ENCODE assay signal across 27 mouse cellular contexts in the genomic region with DNA sequence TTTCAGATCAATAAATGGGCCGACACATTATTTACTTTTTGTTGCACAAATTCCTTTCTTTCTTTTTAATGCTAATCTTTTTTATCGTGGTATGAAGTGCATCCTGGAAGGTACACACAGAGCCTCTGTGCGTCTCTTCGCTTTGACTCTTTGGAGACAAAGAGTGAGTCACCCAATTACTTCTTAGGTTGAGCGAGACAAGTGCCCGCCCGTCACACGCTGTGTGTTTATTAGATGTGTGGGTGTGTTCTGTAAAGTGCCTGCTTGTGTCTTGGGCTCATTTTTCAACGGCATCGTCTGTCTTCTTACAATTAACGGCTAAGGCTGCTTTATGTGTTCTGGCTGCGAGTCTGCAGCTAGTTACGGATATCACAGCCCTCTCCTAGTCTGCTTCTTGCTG. TPM values are rescaled to one million over a fixed set of nuclear protein-coding genes. Genes with fewer than 3 reads are reported as not detected.
A peak's percentile ranks its signal among the peaks of the same experiment; 100 is the strongest.
DNase-seq lines count a peak whose midpoint lies in the region; ATAC-seq lines count a peak whose summit lies in the region.
"Had no signal": no experiment of that assay in that cellular context is flagged by ENCODE, and none has a peak within 500 bp of the region (broad histone marks: within the 10 kb centered on the region; RNA-seq: fewer than 3 reads in every experiment).

No protein-coding gene starts in this region.

- H3K4me1 ChIP-seq in forebrain, embryonic 12.5 days: no peaks in the 10 kb centered on the region
- peaks cover 5% of the 10 kb centered on the region for H3K4me1 ChIP-seq in forebrain, embryonic 10.5 days
- H3K4me1 ChIP-seq: embryonic facial prominence, embryonic 12.5 days; heart, embryonic 10.5 days; midbrain, embryonic 10.5 days had no signal

- 31% methylated on average over 13 of the region's 13 CpGs for WGBS in forebrain, embryonic 12.5 days
- WGBS in forebrain, embryonic 10.5 days: 85% methylated on average over 13 of the region's 13 CpGs

- no peak overlapping the region for H3K27ac ChIP-seq in forebrain, embryonic 12.5 days
- no peak overlapping the region for H3K27ac ChIP-seq in forebrain, embryonic 10.5 days
- H3K27ac ChIP-seq: embryonic facial prominence, embryonic 12.5 days; heart, embryonic 10.5 days; midbrain, embryonic 10.5 days had no signal

- H3K4me2 ChIP-seq in forebrain, embryonic 12.5 days: peak overlapping the region; percentile 15; the same call in 1 of the 2 replicates
- H3K4me2 ChIP-seq: embryonic facial prominence, embryonic 12.5 days; liver, embryonic 11.5 days; lung, embryonic 14.5 days had no signal

- no peak overlapping the region for H3K9ac ChIP-seq in forebrain, embryonic 12.5 days
- H3K9ac ChIP-seq: embryonic facial prominence, embryonic 12.5 days; lung, embryonic 14.5 days had no signal

- 0 out of 2 replicates have a peak, but pooled peaks cover 4% of the 10 kb centered on the region for H3K9me3 ChIP-seq in forebrain, embryonic 12.5 days
- H3K9me3 ChIP-seq in forebrain, embryonic 10.5 days: peaks cover 5% of the 10 kb centered on the region; the same call in 1 of the 2 replicates
- H3K9me3 ChIP-seq: embryonic facial prominence, embryonic 12.5 days; heart, embryonic 10.5 days; midbrain, embryonic 10.5 days had no signal

- no peak for ATAC-seq in forebrain, embryonic 12.5 days (ENCODE audit: low FRiP score)
- ATAC-seq: CD4-positive, CD25-positive, alpha-beta regulatory T cell, adult 4 months; inflammation-experienced regulatory T-cells, adult 6 months had no signal

- DNase-seq in forebrain, embryonic 10.5 days (ENCODE audit: extremely low spot score, low spot score): no peak
- DNase-seq in layer of hippocampus, adult 11-12 months (ENCODE audit: low spot score): peak; percentile 22
- no peak for DNase-seq in layer of hippocampus, postnatal 14 days (ENCODE audit: low spot score in 2 of 2)
- DNase-seq in right cerebral cortex, adult 2 months (ENCODE audit: low spot score in 2 of 2): peak; percentile 39 to 43
- no peak for DNase-seq in right cerebral cortex, postnatal 4 days
- peak; percentile 47 for DNase-seq in telencephalon, adult 2 months (ENCODE audit: low read depth, low spot score)
- DNase-seq in spleen, adult 18-20 months: no peak
- DNase-seq: cerebellum, adult 9-10 months; gastrocnemius, postnatal 36 days; heart, postnatal 10 days; lung, embryonic 14.5 days; lung, postnatal 4 days; retina, postnatal 1 day; thymus, postnatal 4 days had no signal

- no peaks in the 10 kb centered on the region for H3K27me3 ChIP-seq in forebrain, embryonic 12.5 days
- no peaks in the 10 kb centered on the region for H3K27me3 ChIP-seq in forebrain, embryonic 10.5 days (ENCODE audit: poor library complexity, severe bottlenecking)
- H3K27me3 ChIP-seq: embryonic facial prominence, embryonic 12.5 days had no signal

- H3K4me3 ChIP-seq in forebrain, embryonic 12.5 days (replicated peaks): no peak overlapping the region
- no peak overlapping the region for H3K4me3 ChIP-seq in forebrain, embryonic 10.5 days
- H3K4me3 ChIP-seq: embryonic facial prominence, embryonic 12.5 days; heart, embryonic 10.5 days; midbrain, embryonic 10.5 days had no signal

- no peaks in the 10 kb centered on the region for H3K36me3 ChIP-seq in forebrain, embryonic 12.5 days (replicated peaks)
- H3K36me3 ChIP-seq in forebrain, embryonic 10.5 days (replicated peaks): no peaks in the 10 kb centered on the region
- H3K36me3 ChIP-seq: embryonic facial prominence, embryonic 12.5 days; G1E; heart, embryonic 10.5 days; midbrain, embryonic 10.5 days had no signal

RNA-seq across cellular contexts. Expression of gene Gjb5, which starts 31.7 kb away (rescaled TPM):
- 0.12 TPM in 1 of 2 replicates, not detected in the other for polyA plus RNA-seq in forebrain, embryonic 12.5 days (2016; fragmentation: Nextera tagmentation; extraction: Ambion mirVana)
- polyA plus RNA-seq in forebrain, embryonic 10.5 days (2016; fragmentation: Nextera tagmentation; extraction: Ambion mirVana): 0.58 and 0.82 TPM in 2 replicates
- total RNA-seq in layer of hippocampus, postnatal 14 days (2021): not detected
- total RNA-seq: layer of hippocampus, postnatal 10 days; left cerebral cortex, postnatal 36 days had no signal
- polyA plus RNA-seq: CD4-positive, CD25-positive, alpha-beta regulatory T cell, adult 4 months; cortical plate, adult 2 months; G1E; inflammation-experienced regulatory T-cells, adult 6 months had no signal

RNA-seq across cellular contexts. Expression of gene Gjb4, which starts 35.8 kb away (rescaled TPM):
- not detected in 2 replicates for polyA plus RNA-seq in forebrain, embryonic 12.5 days (2016; fragmentation: Nextera tagmentation; extraction: Ambion mirVana)
- not detected in 2 replicates for polyA plus RNA-seq in forebrain, embryonic 10.5 days (2016; fragmentation: Nextera tagmentation; extraction: Ambion mirVana)
- not detected for total RNA-seq in layer of hippocampus, postnatal 14 days (2021)
- total RNA-seq: adrenal gland, adult 18-20 months; gastrocnemius, postnatal 36 days; heart, postnatal 10 days; layer of hippocampus, postnatal 10 days; left cerebral cortex, postnatal 36 days had no signal
- polyA plus RNA-seq: CD4-positive, CD25-positive, alpha-beta regulatory T cell, adult 4 months; cortical plate, adult 2 months; embryonic facial prominence, embryonic 12.5 days; G1E; heart, embryonic 10.5 days; inflammation-experienced regulatory T-cells, adult 6 months; liver, embryonic 11.5 days; lung, embryonic 14.5 days; testis, adult 2 months had no signal

RNA-seq across cellular contexts. Expression of gene Gjb3, which starts 59.0 kb away (rescaled TPM):
- 0.50 TPM in 1 of 2 replicates, not detected in the other for polyA plus RNA-seq in forebrain, embryonic 12.5 days (2016; fragmentation: Nextera tagmentation; extraction: Ambion mirVana)
- polyA plus RNA-seq in forebrain, embryonic 10.5 days (2016; fragmentation: Nextera tagmentation; extraction: Ambion mirVana): 2.1 and 3.1 TPM in 2 replicates
- total RNA-seq in layer of hippocampus, postnatal 14 days (2021): 1 to 10 TPM in 1 of 2 experiments, under 1 TPM in 1; 0.35 to 1.0 TPM
- total RNA-seq: adrenal gland, adult 18-20 months; G1E; gastrocnemius, postnatal 36 days; left cerebral cortex, postnatal 36 days had no signal
- polyA plus RNA-seq: G1E had no signal

Comparison
In these comparisons a context has a peak if more than half of its experiments do, and no peak if none do; other contexts are left out.
1. DNase-seq: peak in layer of hippocampus, adult 11-12 months (single experiment), right cerebral cortex, adult 2 months (2 of 2) and telencephalon, adult 2 months (single experiment); none in forebrain, embryonic 10.5 days (single experiment), layer of hippocampus, postnatal 14 days (0 of 2), right cerebral cortex, postnatal 4 days (single experiment) and spleen, adult 18-20 months (0 of 2).